In the genomic region with DNA sequence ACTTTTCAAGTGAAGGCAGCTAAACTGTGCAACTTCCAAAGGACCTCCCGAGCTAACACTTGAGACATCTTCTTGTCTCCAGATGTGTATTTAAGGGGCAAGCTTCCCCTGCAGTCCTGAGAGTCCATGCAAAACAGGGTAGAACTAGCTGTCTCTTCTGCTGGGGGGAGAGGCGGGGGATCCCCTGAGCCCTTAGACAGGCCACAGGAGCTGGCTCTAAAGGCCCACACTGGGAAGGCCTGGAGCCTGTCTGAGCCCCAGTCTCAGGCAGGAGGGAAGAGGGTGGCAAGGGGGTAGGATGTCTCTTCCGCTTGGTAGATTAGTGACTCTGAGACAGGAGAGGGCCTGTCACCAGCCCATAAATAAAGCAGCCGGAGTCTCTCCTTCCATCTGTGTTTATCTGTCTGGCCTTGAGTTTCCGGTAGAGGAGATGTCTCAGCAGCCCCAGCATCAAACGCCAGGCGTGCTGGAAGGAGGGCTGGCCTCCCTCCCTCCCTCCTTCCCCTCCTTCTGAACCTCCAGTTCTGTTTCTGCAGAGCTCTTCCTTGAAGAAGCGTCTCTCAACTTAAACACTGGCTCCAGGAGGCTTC, we compare ENCODE assay signal across 10 mouse cellular contexts. TPM values are rescaled to one million over a fixed set of nuclear protein-coding genes. Genes with fewer than 3 reads are reported as not detected.
DNase-seq lines count a peak whose midpoint lies in the region; ATAC-seq and TF ChIP-seq lines count a peak whose summit lies in the region.
"Had no signal": no experiment of that assay in that cellular context is flagged by ENCODE, and none has a peak within 500 bp of the region (broad histone marks: within the 10 kb centered on the region; RNA-seq: fewer than 3 reads in every experiment).

No protein-coding gene starts in this region.

- no peak overlapping the region for H3K9ac ChIP-seq in heart, embryonic 15.5 days
- no peak overlapping the region for H3K9ac ChIP-seq in forebrain, postnatal 0 days

- 27% methylated on average over 8 of the region's 8 CpGs for WGBS in heart, embryonic 15.5 days
- 60% methylated on average over 8 of the region's 8 CpGs for WGBS in forebrain, postnatal 0 days

- H3K27ac ChIP-seq in heart, embryonic 15.5 days: peak overlapping the region; percentile 24; the same call in 1 of the 2 replicates
- no peak overlapping the region for H3K27ac ChIP-seq in forebrain, postnatal 0 days (ENCODE audit: low read depth, low read length)

- no peaks in the 10 kb centered on the region for H3K36me3 ChIP-seq in heart, embryonic 15.5 days
- no peaks in the 10 kb centered on the region for H3K36me3 ChIP-seq in C2C12 (ENCODE audit: control insufficient read depth, insufficient read depth)
- H3K36me3 ChIP-seq in forebrain, postnatal 0 days (ENCODE audit: insufficient read depth): no peaks in the 10 kb centered on the region

- H3K4me1 ChIP-seq in heart, embryonic 15.5 days (replicated peaks): peaks cover 21% of the 10 kb centered on the region
- H3K4me1 ChIP-seq in forebrain, postnatal 0 days (ENCODE audit: insufficient read depth): no peaks in the 10 kb centered on the region; the same call in 1 of the 2 replicates

- H3K4me2 ChIP-seq in heart, embryonic 15.5 days: no peak overlapping the region
- no peak overlapping the region for H3K4me2 ChIP-seq in forebrain, postnatal 0 days (ENCODE audit: low read depth)

- H3K79me3 ChIP-seq in C2C12 (ENCODE audit: low read depth): no peaks in the 10 kb centered on the region

- peaks cover 58% of the 10 kb centered on the region for H3K27me3 ChIP-seq in heart, embryonic 15.5 days
- no peaks in the 10 kb centered on the region for H3K27me3 ChIP-seq in C2C12 (ENCODE audit: control insufficient read depth, insufficient read depth, insufficient read length)
- no peaks in the 10 kb centered on the region for H3K27me3 ChIP-seq in forebrain, postnatal 0 days (ENCODE audit: insufficient read depth, low read length)

- ATAC-seq in heart, embryonic 15.5 days (replicated peaks; ENCODE audit: insufficient number of reproducible peaks, insufficient read depth, low FRiP score, low read depth): no peak
- no peak for ATAC-seq in forebrain, postnatal 0 days

- no peaks in the 10 kb centered on the region for H3K9me3 ChIP-seq in heart, embryonic 15.5 days (replicated peaks)
- no peaks in the 10 kb centered on the region for H3K9me3 ChIP-seq in forebrain, postnatal 0 days (ENCODE audit: low read length)

- H3ac ChIP-seq in C2C12 (ENCODE audit: control insufficient read depth, insufficient read length, low read depth): no peak overlapping the region

- no peak for DNase-seq in heart, adult 8-10 months (ENCODE audit: low spot score)
- peak; percentile 58 for DNase-seq in embryo, embryonic 9.5 days (ENCODE audit: extremely low spot score)
- peak; percentile 38 for DNase-seq in lung, postnatal 36 days
- no peak for DNase-seq in retina, postnatal 1 day
- no peak for DNase-seq in forebrain, postnatal 0 days
- DNase-seq in layer of hippocampus, adult 9-11 months: no peak
- DNase-seq: gastrocnemius, postnatal 10 days; kidney, adult 2 months had no signal

- H3K4me3 ChIP-seq in heart, embryonic 15.5 days: no peak overlapping the region
- H3K4me3 ChIP-seq in C2C12 (ENCODE audit: insufficient read depth, poor library complexity, severe bottlenecking): no peak overlapping the region
- H3K4me3 ChIP-seq in forebrain, postnatal 0 days (ENCODE audit: low read depth, low read length): no peak overlapping the region

- no peaks in the 10 kb centered on the region for H3K79me2 ChIP-seq in C2C12 (ENCODE audit: control insufficient read depth, insufficient read depth)

- TF ChIP-seq CTCF in C2C12 (IDR thresholded peaks at IDR 0.05; ENCODE audit: control insufficient read depth, insufficient read depth, insufficient read length): no peak
- no peak for TF ChIP-seq CTCF in forebrain, postnatal 0 days (IDR thresholded peaks at IDR 0.05; ENCODE audit: low read depth)

TF ChIP-seq in C2C12, 6 proteins besides CTCF, POLR2A, EP300 and RAD21:
- TF ChIP-seq MAX (IDR thresholded peaks at IDR 0.05) (peak; percentile 80), CEBPB (IDR thresholded peaks at IDR 0.05; ENCODE audit: low read depth) (no peak), MYOD1 (IDR thresholded peaks at IDR 0.05; ENCODE audit: control insufficient read depth, insufficient read length, low read depth) (peak; percentile 55)
TF ChIP-seq in C2C12: peak in this region for 2.

RNA-seq across cellular contexts. Expression of gene Sp2, which starts 10.1 kb away (rescaled TPM):
- polyA plus RNA-seq in heart, embryonic 15.5 days (2015; fragmentation: Nextera tagmentation; extraction: Ambion mirVana): 12.9 and 18.2 TPM in 2 replicates
- total RNA-seq in heart, adult 8-10 months (2022): 10 to 100 TPM in 2 of 4 experiments, 1 to 10 TPM in 2; 7.8 to 13.7 (median 11.0) TPM
- 13.9 TPM for polyA plus RNA-seq in C2C12 (2012; fragmentation: generic; extraction: Trizol)
- total RNA-seq in forebrain, postnatal 0 days (2014; rRNA removed): 1.9 and 5.0 TPM in 2 replicates
- 13.5 and 14.8 TPM in 2 replicates for polyA plus RNA-seq in forebrain, postnatal 0 days (2015; fragmentation: Nextera tagmentation; extraction: Ambion mirVana)

RNA-seq across cellular contexts. Expression of gene Sp6, which starts 20.4 kb away (rescaled TPM):
- polyA plus RNA-seq in heart, embryonic 15.5 days (2015; fragmentation: Nextera tagmentation; extraction: Ambion mirVana): 0.09 and 0.15 TPM in 2 replicates
- under 1 TPM in 3 of 4 experiments, not detected in 1; 0.08 to 0.28 (median 0.23) TPM for total RNA-seq in heart, adult 8-10 months (2022)
- polyA plus RNA-seq in C2C12 (2012; fragmentation: generic; extraction: Trizol): 5.5 TPM
- total RNA-seq in forebrain, postnatal 0 days (2014; rRNA removed): 0.85 and 0.86 TPM in 2 replicates
- 0.35 and 0.75 TPM in 2 replicates for polyA plus RNA-seq in forebrain, postnatal 0 days (2015; fragmentation: Nextera tagmentation; extraction: Ambion mirVana)

RNA-seq across cellular contexts. Expression of gene Scrn2, which starts 36.9 kb away (rescaled TPM):
- 14.7 and 20.3 TPM in 2 replicates for polyA plus RNA-seq in heart, embryonic 15.5 days (2015; fragmentation: Nextera tagmentation; extraction: Ambion mirVana)
- total RNA-seq in heart, adult 8-10 months (2022): 10 to 100 TPM; 13.6 to 18.0 (median 15.4) TPM
- polyA plus RNA-seq in C2C12 (2012; fragmentation: generic; extraction: Trizol): 21.1 TPM
- total RNA-seq in forebrain, postnatal 0 days (2014; rRNA removed): 14.8 and 17.9 TPM in 2 replicates
- polyA plus RNA-seq in forebrain, postnatal 0 days (2015; fragmentation: Nextera tagmentation; extraction: Ambion mirVana): 10.2 and 11.3 TPM in 2 replicates

RNA-seq across cellular contexts. Expression of gene Lrrc46, which starts 48.4 kb away (rescaled TPM):
- polyA plus RNA-seq in heart, embryonic 15.5 days (2015; fragmentation: Nextera tagmentation; extraction: Ambion mirVana): 0.72 and 1.1 TPM in 2 replicates
- total RNA-seq in heart, adult 8-10 months (2022): under 1 TPM in 2 of 4 experiments, not detected in 2; 0.26 to 0.33 TPM
- polyA plus RNA-seq in C2C12 (2012; fragmentation: generic; extraction: Trizol): 1.0 TPM
- 1.0 and 1.6 TPM in 2 replicates for total RNA-seq in forebrain, postnatal 0 days (2014; rRNA removed)
- 4.9 and 5.8 TPM in 2 replicates for polyA plus RNA-seq in forebrain, postnatal 0 days (2015; fragmentation: Nextera tagmentation; extraction: Ambion mirVana)

RNA-seq across cellular contexts. Expression of gene Mrpl10, which starts 48.5 kb away (rescaled TPM):
- polyA plus RNA-seq in heart, embryonic 15.5 days (2015; fragmentation: Nextera tagmentation; extraction: Ambion mirVana): 61.1 and 67.3 TPM in 2 replicates
- total RNA-seq in heart, adult 8-10 months (2022): 100 to 1,000 TPM in 2 of 4 experiments, 10 to 100 TPM in 2; 80.1 to 101 (median 97.6) TPM
- 77.5 TPM for polyA plus RNA-seq in C2C12 (2012; fragmentation: generic; extraction: Trizol)
- total RNA-seq in forebrain, postnatal 0 days (2014; rRNA removed): 41.6 and 55.5 TPM in 2 replicates
- polyA plus RNA-seq in forebrain, postnatal 0 days (2015; fragmentation: Nextera tagmentation; extraction: Ambion mirVana): 47.0 and 62.0 TPM in 2 replicates

Comparison
In these comparisons a context has a peak if more than half of its experiments do, and no peak if none do; other contexts are left out.
1. DNase-seq: peak in embryo, embryonic 9.5 days (single experiment) and lung, postnatal 36 days (single experiment); none in heart, adult 8-10 months (single experiment), retina, postnatal 1 day (single experiment), forebrain, postnatal 0 days (single experiment) and layer of hippocampus, adult 9-11 months (single experiment).